Mouse (Mus musculus): ENCODE results near the gene Fam69a. TPM values are rescaled to one million over a fixed set of nuclear protein-coding genes. Genes with fewer than 3 reads are reported as not detected.

Gene Fam69a
- polyA plus RNA-seq, 1 experiment: 2.2 TPM

GRCm38 (mm10) chr5:107877053-107877452, 109.8 kb downstream of the Fam69a start:
- H3K4me1 ChIP-seq (ENCODE audit: control insufficient read depth, insufficient read depth, insufficient read length): no peaks in the 10 kb centered on the region
- WGBS: 86% methylated on average over 1 of the region's 1 CpGs
- no peaks in the 10 kb centered on the region for H3K27me3 ChIP-seq (ENCODE audit: control insufficient read depth, insufficient read depth, low read length)
- no peak overlapping the region for H3K4me3 ChIP-seq (ENCODE audit: extremely low read depth, insufficient read depth, insufficient read length)
- TF ChIP-seq POLR2A (IDR thresholded peaks at IDR 0.05; ENCODE audit: low read depth, low read length) (no peak), CTCF (IDR thresholded peaks at IDR 0.05; ENCODE audit: extremely low read depth, insufficient read depth, insufficient read length, insufficient replicate concordance) (no peak)
- H3K27ac ChIP-seq (ENCODE audit: insufficient read depth, low read length): no peak overlapping the region
- no peak for DNase-seq (ENCODE audit: low read depth in 1 of 2, low spot score in 2 of 2)
- no peaks in the 10 kb centered on the region for H3K36me3 ChIP-seq (ENCODE audit: control insufficient read depth, insufficient read depth, low read length)

GRCm38 (mm10) chr5:107875261-107875611, 111.6 kb downstream of the Fam69a start:
- Histone ChIP-seq H3K4me1 (ENCODE audit: control insufficient read depth, insufficient read depth, insufficient read length) (no peaks in the 10 kb centered on the region), H3K36me3 (ENCODE audit: control insufficient read depth, insufficient read depth, low read length) (no peaks in the 10 kb centered on the region), H3K4me3 (ENCODE audit: extremely low read depth, insufficient read depth, insufficient read length) (no peak overlapping the region), H3K27me3 (ENCODE audit: control insufficient read depth, insufficient read depth, low read length) (no peaks in the 10 kb centered on the region), H3K27ac (ENCODE audit: insufficient read depth, low read length) (no peak overlapping the region)
- DNase-seq (ENCODE audit: low read depth in 1 of 2, low spot score in 2 of 2): no peak
- TF ChIP-seq POLR2A (IDR thresholded peaks at IDR 0.05; ENCODE audit: low read depth, low read length) (no peak), CTCF (IDR thresholded peaks at IDR 0.05; ENCODE audit: extremely low read depth, insufficient read depth, insufficient read length, insufficient replicate concordance) (no peak)

- peaks cover 2% of the 10 kb centered on the region; the same call in 1 of the 2 replicates for H3K4me1 ChIP-seq (ENCODE audit: control insufficient read depth, insufficient read depth, insufficient read length)
- H3K27me3 ChIP-seq (ENCODE audit: control insufficient read depth, insufficient read depth, low read length): no peaks in the 10 kb centered on the region
- 43% methylated on average over 4 of the region's 4 CpGs for WGBS
- no peak for DNase-seq (ENCODE audit: low read depth in 1 of 2, low spot score in 2 of 2)
- H3K4me3 ChIP-seq (ENCODE audit: extremely low read depth, insufficient read depth, insufficient read length): 0 out of 2 replicates have a peak within 1 kb of the TSS, but pooled peaks have one; percentile 16
- no peaks in the 10 kb centered on the region for H3K36me3 ChIP-seq (ENCODE audit: control insufficient read depth, insufficient read depth, low read length)
- H3K27ac ChIP-seq (ENCODE audit: insufficient read depth, low read length): peak within 1 kb of the TSS; percentile 58; the same call in 1 of the 2 replicates
- no peak for TF ChIP-seq POLR2A (IDR thresholded peaks at IDR 0.05; ENCODE audit: low read depth, low read length)
- TF ChIP-seq CTCF (IDR thresholded peaks at IDR 0.05; ENCODE audit: extremely low read depth, insufficient read depth, insufficient read length, insufficient replicate concordance): no peak
These were observed 112.2 kb downstream of the Fam69a start, which contains the start of gene Evi5 for GRCm38 (mm10) chr5:107874561-107875260. Gene Evi5 (minus strand): TSS chr5:107875107.

- peak overlapping the region; percentile 58 for H3K27ac ChIP-seq (ENCODE audit: insufficient read depth, low read length)
These were observed 113.0 kb downstream of the Fam69a start for GRCm38 (mm10) chr5:107873886-107874302.

GRCm38 (mm10) chr5:107873330-107873729, 113.6 kb downstream of the Fam69a start:
- no peaks in the 10 kb centered on the region for H3K36me3 ChIP-seq (ENCODE audit: control insufficient read depth, insufficient read depth, low read length)
- WGBS: 86% methylated on average over 6 of the region's 6 CpGs
- H3K4me3 ChIP-seq (ENCODE audit: extremely low read depth, insufficient read depth, insufficient read length): no peak overlapping the region
- TF ChIP-seq POLR2A (IDR thresholded peaks at IDR 0.05; ENCODE audit: low read depth, low read length) (no peak), CTCF (IDR thresholded peaks at IDR 0.05; ENCODE audit: extremely low read depth, insufficient read depth, insufficient read length, insufficient replicate concordance) (no peak)
- H3K27me3 ChIP-seq (ENCODE audit: control insufficient read depth, insufficient read depth, low read length): 0 out of 2 replicates have a peak, but pooled peaks cover 3% of the 10 kb centered on the region
- peaks cover 4% of the 10 kb centered on the region for H3K4me1 ChIP-seq (ENCODE audit: control insufficient read depth, insufficient read depth, insufficient read length)
- no peak overlapping the region for H3K27ac ChIP-seq (ENCODE audit: insufficient read depth, low read length)
- no peak for DNase-seq (ENCODE audit: low read depth in 1 of 2, low spot score in 2 of 2)

More at GRCm38 (mm10) chr5:107873886-107874302, 113.0 kb downstream of the Fam69a start:
- no peak for DNase-seq (ENCODE audit: low read depth in 1 of 2, low spot score in 2 of 2)
- H3K4me3 ChIP-seq (ENCODE audit: extremely low read depth, insufficient read depth, insufficient read length): peak overlapping the region; percentile 16; the same call in 1 of the 2 replicates
- no peak for TF ChIP-seq CTCF (IDR thresholded peaks at IDR 0.05; ENCODE audit: extremely low read depth, insufficient read depth, insufficient read length, insufficient replicate concordance)
- no peak for TF ChIP-seq POLR2A (IDR thresholded peaks at IDR 0.05; ENCODE audit: low read depth, low read length)
- H3K36me3 ChIP-seq (ENCODE audit: control insufficient read depth, insufficient read depth, low read length): no peaks in the 10 kb centered on the region
- 0 out of 2 replicates have a peak, but pooled peaks cover under 1% of the 10 kb centered on the region for H3K27me3 ChIP-seq (ENCODE audit: control insufficient read depth, insufficient read depth, low read length)
- WGBS: 67% methylated on average over 7 of the region's 7 CpGs
- H3K4me1 ChIP-seq (ENCODE audit: control insufficient read depth, insufficient read depth, insufficient read length): peaks cover 4% of the 10 kb centered on the region

- Histone ChIP-seq H3K27ac (ENCODE audit: insufficient read depth, low read length) (no peak overlapping the region), H3K36me3 (ENCODE audit: control insufficient read depth, insufficient read depth, low read length) (no peaks in the 10 kb centered on the region), H3K4me1 (ENCODE audit: control insufficient read depth, insufficient read depth, insufficient read length) (peaks cover 7% of the 10 kb centered on the region), H3K27me3 (ENCODE audit: control insufficient read depth, insufficient read depth, low read length) (0 out of 2 replicates have a peak, but pooled peaks cover 3% of the 10 kb centered on the region), H3K4me3 (ENCODE audit: extremely low read depth, insufficient read depth, insufficient read length) (no peak overlapping the region)
- no peak for TF ChIP-seq CTCF (IDR thresholded peaks at IDR 0.05; ENCODE audit: extremely low read depth, insufficient read depth, insufficient read length, insufficient replicate concordance)
- TF ChIP-seq POLR2A (IDR thresholded peaks at IDR 0.05; ENCODE audit: low read depth, low read length): no peak
- DNase-seq (ENCODE audit: low read depth in 1 of 2, low spot score in 2 of 2): no peak
- 14% methylated on average over 2 of the region's 2 CpGs for WGBS
These were observed 117.2 kb downstream of the Fam69a start for GRCm38 (mm10) chr5:107869701-107870100.

- WGBS: under 1% methylated on average over 58 of the region's 58 CpGs
- peaks cover 7% of the 10 kb centered on the region for H3K4me1 ChIP-seq (ENCODE audit: control insufficient read depth, insufficient read depth, insufficient read length)
- H3K27me3 ChIP-seq (ENCODE audit: control insufficient read depth, insufficient read depth, low read length): 0 out of 2 replicates have a peak, but pooled peaks cover 3% of the 10 kb centered on the region
These were observed 117.9 kb downstream of the Fam69a start for GRCm38 (mm10) chr5:107868905-107869424.

More at GRCm38 (mm10) chr5:107868905-107869424, 117.9 kb downstream of the Fam69a start:
- H3K27ac ChIP-seq (ENCODE audit: insufficient read depth, low read length): peak overlapping the region; percentile 79
- DNase-seq (ENCODE audit: low read depth in 1 of 2, low spot score in 2 of 2): peak; percentile 14 to 74
- no peaks in the 10 kb centered on the region for H3K36me3 ChIP-seq (ENCODE audit: control insufficient read depth, insufficient read depth, low read length)
- peak overlapping the region; percentile 83 for H3K4me3 ChIP-seq (ENCODE audit: extremely low read depth, insufficient read depth, insufficient read length)
- no peak for TF ChIP-seq CTCF (IDR thresholded peaks at IDR 0.05; ENCODE audit: extremely low read depth, insufficient read depth, insufficient read length, insufficient replicate concordance)
- no peak for TF ChIP-seq POLR2A (IDR thresholded peaks at IDR 0.05; ENCODE audit: low read depth, low read length)
